Mouse (Mus musculus): ENCODE results near the gene Ksr1. TPM values are rescaled to one million over a fixed set of nuclear protein-coding genes. Genes with fewer than 3 reads are reported as not detected.

Ksr1 gene
- total and polyA plus RNA-seq, 3 experiments: 22.5 to 73.1 (median 61.2) TPM

DNA sequence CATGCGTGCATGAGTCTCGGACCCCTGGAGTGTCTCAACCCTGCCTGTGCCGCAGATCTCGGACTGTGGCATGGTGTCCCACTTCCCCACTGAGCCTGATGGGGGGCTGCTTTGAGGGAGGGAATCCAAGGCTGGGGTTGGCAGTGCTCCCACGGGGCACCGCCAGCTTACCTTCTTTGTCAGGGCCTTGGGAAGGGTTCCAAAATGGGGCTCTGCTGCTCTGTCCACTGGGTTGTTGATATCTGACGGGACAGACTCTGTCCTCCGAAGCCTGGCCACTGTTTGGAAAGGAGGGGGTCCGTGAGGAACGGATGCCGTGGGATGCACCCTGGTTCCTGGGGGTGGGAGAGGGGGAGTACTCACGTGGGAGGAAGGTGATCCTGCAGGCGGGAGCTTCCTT lies 109.9 kb downstream of the Ksr1 start:
- H3K27ac ChIP-seq (ENCODE audit: insufficient read depth, low read depth): no peak overlapping the region
- in situ Hi-C loops (cut with MboI; ENCODE audit: low pct_ligation_motif_present, low pct_unique_long_range_greater_than_20kb, low sequenced_read_pairs) (no loop called here), dilution Hi-C loops (cut with MboI; ENCODE audit: extremely low pct_ligation_motif_present, extremely low pct_unique_long_range_greater_than_20kb, low sequenced_read_pairs) (no loop called here)
- H3K4me2 ChIP-seq (ENCODE audit: insufficient read depth, low read depth, poor library complexity, severe bottlenecking): no peak overlapping the region
- H3K36me3 ChIP-seq (replicated peaks in 1 of 2; ENCODE audit: control insufficient read depth in 1 of 2, insufficient read depth in 1 of 2, low read length in 1 of 2): peaks cover 83 to 95% of the 10 kb centered on the region in 2 experiments
- TF ChIP-seq PAX5 (IDR thresholded peaks at IDR 0.05; ENCODE audit: low read length) (no peak), BHLHE40 (IDR thresholded peaks at IDR 0.05; ENCODE audit: low read depth, low read length) (no peak), RAD21 (IDR thresholded peaks at IDR 0.05; ENCODE audit: low read depth, low read length) (no peak), MEF2A (IDR thresholded peaks at IDR 0.05; ENCODE audit: borderline replicate concordance, low read depth, low read length) (no peak), HCFC1 (IDR thresholded peaks at IDR 0.05; ENCODE audit: low read depth, low read length) (no peak), MXI1 (IDR thresholded peaks at IDR 0.05; ENCODE audit: low read depth, low read length) (no peak), KAT2A (IDR thresholded peaks at IDR 0.05; ENCODE audit: insufficient replicate concordance, low read length) (no peak), GABPA (IDR thresholded peaks at IDR 0.05; ENCODE audit: insufficient replicate concordance, low read depth, low read length) (no peak), JUN (IDR thresholded peaks at IDR 0.05; ENCODE audit: insufficient read depth, low read depth, low read length) (no peak), MAZ (IDR thresholded peaks at IDR 0.05; ENCODE audit: low read depth, low read length) (no peak), UBTF (IDR thresholded peaks at IDR 0.05; ENCODE audit: low read depth, low read length) (no peak), POLR2A (IDR thresholded peaks at IDR 0.05; ENCODE audit: low read depth, low read length) (no peak), ELF1 (IDR thresholded peaks at IDR 0.05; ENCODE audit: low read depth, low read length) (no peak), RCOR1 (conservative IDR thresholded peaks at IDR 0.05; ENCODE audit: low read depth, low read length) (no peak), EP300 (IDR thresholded peaks at IDR 0.05; ENCODE audit: low read length) (no peak), ZKSCAN1 (IDR thresholded peaks at IDR 0.05; ENCODE audit: borderline replicate concordance, low read depth, low read length) (no peak), E2F4 (IDR thresholded peaks at IDR 0.05; ENCODE audit: insufficient replicate concordance, low read depth, low read length) (no peak), TCF12 (IDR thresholded peaks at IDR 0.05; ENCODE audit: low read depth, low read length) (no peak), USF2 (conservative IDR thresholded peaks at IDR 0.05; ENCODE audit: low read depth, low read length) (no peak)
- H3K4me3 ChIP-seq (replicated peaks in 1 of 3; ENCODE audit: low read depth in 2 of 3, low read length in 2 of 3, poor library complexity in 1 of 3): no peak overlapping the region
- no peak overlapping the region for H3K9ac ChIP-seq (ENCODE audit: insufficient read depth, low read depth)
- no peaks in the 10 kb centered on the region for H3K27me3 ChIP-seq (replicated peaks)
- H3K79me2 ChIP-seq (replicated peaks; ENCODE audit: control insufficient read depth, extremely low read depth, insufficient read depth, poor library complexity, severe bottlenecking): no peaks in the 10 kb centered on the region
- peaks cover 2 to 42% of the 10 kb centered on the region in 2 experiments; a peak in 2 of 4 replicates for H3K4me1 ChIP-seq (ENCODE audit: control insufficient read depth in 1 of 2, insufficient read depth in 2 of 2)
- DNase-seq (ENCODE audit: extremely low read depth): no peak
- H3K9me3 ChIP-seq (replicated peaks; ENCODE audit: low read length): peaks cover 7% of the 10 kb centered on the region

GRCm38 (mm10) chr11:79033636-79034035 lies 112.6 kb downstream of the Ksr1 start:
- Histone ChIP-seq H3K4me2 (ENCODE audit: insufficient read depth, low read depth, poor library complexity, severe bottlenecking) (no peak overlapping the region), H3K9me3 (replicated peaks; ENCODE audit: low read length) (no peaks in the 10 kb centered on the region), H3K79me2 (replicated peaks; ENCODE audit: control insufficient read depth, extremely low read depth, insufficient read depth, poor library complexity, severe bottlenecking) (no peaks in the 10 kb centered on the region), H3K27me3 (replicated peaks) (no peaks in the 10 kb centered on the region), H3K4me3 (replicated peaks in 1 of 3; ENCODE audit: low read depth in 2 of 3, low read length in 2 of 3, poor library complexity in 1 of 3) (no peak overlapping the region), H3K4me1 (ENCODE audit: control insufficient read depth in 1 of 2, insufficient read depth in 2 of 2) (peaks cover 6 to 44% of the 10 kb centered on the region in 2 experiments), H3K36me3 (replicated peaks in 1 of 2; ENCODE audit: control insufficient read depth in 1 of 2, insufficient read depth in 1 of 2, low read length in 1 of 2) (peaks cover 88 to 99% of the 10 kb centered on the region in 2 experiments), H3K27ac (ENCODE audit: insufficient read depth, low read depth) (no peak overlapping the region), H3K9ac (ENCODE audit: insufficient read depth, low read depth) (no peak overlapping the region)
- in situ Hi-C loops (cut with MboI; ENCODE audit: low pct_ligation_motif_present, low pct_unique_long_range_greater_than_20kb, low sequenced_read_pairs) (loop anchor here (5.0 kb wide), 2 partner anchors 49 to 179 kb away; no protein-coding TSS in a partner anchor), dilution Hi-C loops (cut with MboI; ENCODE audit: extremely low pct_ligation_motif_present, extremely low pct_unique_long_range_greater_than_20kb, low sequenced_read_pairs) (no loop called here)
- no peak for DNase-seq (ENCODE audit: extremely low read depth)
- TF ChIP-seq RCOR1 (conservative IDR thresholded peaks at IDR 0.05; ENCODE audit: low read depth, low read length) (no peak), MYC (IDR thresholded peaks at IDR 0.05; ENCODE audit: low read depth, low read length) (no peak), NELFE (IDR thresholded peaks at IDR 0.05; ENCODE audit: low read depth, low read length) (no peak), BHLHE40 (IDR thresholded peaks at IDR 0.05; ENCODE audit: low read depth, low read length) (no peak)
